Mouse (Mus musculus) midbrain, embryonic 16.5 days (tissue): Measurements from ENCODE around the gene Lpin2. TPM values are rescaled to one million over a fixed set of nuclear protein-coding genes. Genes with fewer than 3 reads are reported as not detected.

Source experiments
- ATAC-seq: fragments of 200-750 bp; cut with Nextera tagmentation; 2 replicates; pipeline ENCODE4 v1.8.0; 2017; ENCODE audit warnings: moderate TSS enrichment
- H3K27ac ChIP-seq: fragments of 300-500 bp; sonication (generic); 2 replicates; pipeline ENCODE4 v1.5.1; 2014; ENCODE audit warnings: mild to moderate bottlenecking, low read length, mixed read lengths
- H3K27me3 ChIP-seq: fragments of 300-500 bp; sonication (generic); 2 replicates; pipeline ENCODE4 v1.6.1; 2014; ENCODE audit warnings: low read depth, low read length, mixed read lengths; ENCODE audit not compliant: control insufficient read depth, insufficient read depth
- H3K36me3 ChIP-seq: fragments of 300-500 bp; sonication (generic); 2 replicates; pipeline ENCODE4 v1.6.1; 2014; ENCODE audit warnings: mild to moderate bottlenecking, low read length, moderate library complexity, mixed read lengths; ENCODE audit not compliant: control insufficient read depth, insufficient read depth
- H3K4me1 ChIP-seq: fragments of 300-500 bp; sonication (generic); 2 replicates; pipeline ENCODE4 v1.6.1; 2014; ENCODE audit warnings: mild to moderate bottlenecking, low read length, mixed read lengths; ENCODE audit not compliant: control insufficient read depth, insufficient read depth
- H3K4me2 ChIP-seq: fragments of 300-500 bp; sonication (generic); 2 replicates; pipeline ENCODE4 v1.6.1; 2014; ENCODE audit warnings: mild to moderate bottlenecking, low read length, mixed read lengths
- H3K4me3 ChIP-seq: fragments of 300-500 bp; sonication (generic); 2 replicates; pipeline ENCODE4 v1.5.1; 2014; ENCODE audit warnings: low read depth, mild to moderate bottlenecking, low read length, moderate library complexity, mixed read lengths
- H3K9ac ChIP-seq: fragments of 300-500 bp; sonication (generic); 2 replicates; pipeline ENCODE4 v1.6.1; 2014; ENCODE audit warnings: low read depth, low read length, mixed read lengths
- H3K9me3 ChIP-seq: fragments of 300-500 bp; sonication (generic); replicated peaks from 2 replicates; pipeline ENCODE4 v1.6.1; 2014; ENCODE audit warnings: mild to moderate bottlenecking, low read length, mixed read lengths; ENCODE audit not compliant: control insufficient read depth, poor library complexity, severe bottlenecking
- WGBS: fragments of 180-500 bp; shearing (Covaris S2); extraction: QIAGEN DNeasy Blood & Tissue Kit; methylation state at CpG from one replicate; pipeline ENCODE4 v1.1.7; 2014; 5-methylcytosine and 5-hydroxymethylcytosine counted together
- polyA plus RNA-seq: library from polyadenylated mRNA; unstranded; fragments of >200 nt; fragmentation: Nextera tagmentation; extraction: Ambion mirVana; gene quantifications from 2 replicates; pipeline ENCODE4 v1.2.1, GENCODE M21; 2015

Gene Lpin2
- polyA plus RNA-seq, 1 experiment from 2014 or later = 45.0 TPM

DNA sequence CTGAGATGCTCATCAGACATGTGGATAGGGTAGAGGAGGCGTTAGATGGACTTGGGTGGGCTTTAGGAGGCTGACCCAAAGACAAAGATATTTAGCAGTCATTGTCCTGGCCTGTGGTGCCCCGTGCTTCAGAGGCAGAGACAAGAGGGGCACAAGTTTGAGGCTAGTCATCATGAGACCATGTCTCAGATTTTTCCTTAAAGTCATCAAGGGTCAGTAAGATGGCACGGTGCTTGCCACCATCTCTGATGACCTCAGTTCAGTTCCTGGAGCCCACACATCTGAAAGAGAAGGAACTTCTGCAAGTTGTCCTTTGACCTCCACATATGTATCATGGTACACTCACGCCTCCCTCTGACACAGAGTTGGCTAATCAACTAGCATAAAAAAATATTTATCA, 39.2 kb upstream of the Lpin2 start:
- Histone ChIP-seq H3K4me3 (no peak overlapping the region), H3K27me3 (no peaks in the 10 kb centered on the region), H3K27ac (no peak overlapping the region), H3K4me2 (no peak overlapping the region), H3K4me1 (peaks cover 4% of the 10 kb centered on the region; the same call in 1 of the 2 replicates), H3K9ac (no peak overlapping the region), H3K36me3 (no peaks in the 10 kb centered on the region), H3K9me3 (no peaks in the 10 kb centered on the region)
- WGBS = 83% methylated on average over 4 of the region's 4 CpGs
- no peak for ATAC-seq

- WGBS = 88% methylated on average over 19 of the region's 19 CpGs
Observed at GRCm38 (mm10) chr17:71144322-71145116, 37.8 kb upstream of the Lpin2 start.

GRCm38 (mm10) chr17:71145248-71145961, 37.0 kb upstream of the Lpin2 start:
- Histone ChIP-seq H3K27ac (no peak overlapping the region), H3K4me1 (no peaks in the 10 kb centered on the region), H3K9ac (no peak overlapping the region), H3K27me3 (no peaks in the 10 kb centered on the region), H3K36me3 (no peaks in the 10 kb centered on the region), H3K9me3 (peaks cover 4% of the 10 kb centered on the region), H3K4me2 (no peak overlapping the region), H3K4me3 (no peak overlapping the region)
- no peak for ATAC-seq
- 96% methylated on average over 1 of the region's 1 CpGs for WGBS

More at GRCm38 (mm10) chr17:71144322-71145116, 37.8 kb upstream of the Lpin2 start:
- no peak for ATAC-seq
- Histone ChIP-seq H3K27me3 (no peaks in the 10 kb centered on the region), H3K27ac (no peak overlapping the region), H3K9ac (no peak overlapping the region), H3K4me3 (no peak overlapping the region), H3K36me3 (no peaks in the 10 kb centered on the region), H3K4me1 (no peaks in the 10 kb centered on the region), H3K9me3 (peaks cover 4% of the 10 kb centered on the region), H3K4me2 (no peak overlapping the region)

- Histone ChIP-seq H3K4me2 (no peak overlapping the region), H3K27ac (no peak overlapping the region), H3K4me1 (no peaks in the 10 kb centered on the region), H3K9me3 (peaks cover 4% of the 10 kb centered on the region), H3K9ac (no peak overlapping the region), H3K36me3 (no peaks in the 10 kb centered on the region), H3K4me3 (no peak overlapping the region), H3K27me3 (no peaks in the 10 kb centered on the region)
- WGBS = 74% methylated on average over 4 of the region's 4 CpGs
- no peak for ATAC-seq
Observed at GRCm38 (mm10) chr17:71153356-71153755, 29.0 kb upstream of the Lpin2 start.

DNA sequence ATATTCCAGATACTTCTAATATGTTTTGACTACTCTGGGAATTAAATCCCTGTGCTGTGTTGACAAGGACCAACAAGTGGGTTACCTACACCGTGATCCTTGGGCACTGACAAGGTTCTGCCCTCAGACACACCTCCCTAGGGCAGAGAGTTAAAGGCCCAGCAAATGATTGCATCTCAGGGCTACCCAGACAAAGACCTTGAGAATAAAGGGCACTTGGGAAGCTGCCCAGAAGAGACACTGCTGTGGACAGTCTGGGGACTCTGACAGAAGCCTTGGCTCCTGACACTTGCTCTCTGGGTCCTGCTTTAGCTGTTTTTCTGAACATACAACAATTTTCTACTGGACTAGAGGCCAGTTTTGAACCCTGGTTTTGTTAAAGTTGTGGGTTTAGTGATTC, 27.1 kb upstream of the Lpin2 start:
- H3K9me3 ChIP-seq = no peaks in the 10 kb centered on the region
- no peak overlapping the region for H3K4me2 ChIP-seq
- no peak overlapping the region for H3K4me3 ChIP-seq
- H3K27ac ChIP-seq = no peak overlapping the region
- peaks cover 4% of the 10 kb centered on the region; the same call in 1 of the 2 replicates for H3K4me1 ChIP-seq
- no peak for ATAC-seq
- no peak overlapping the region for H3K9ac ChIP-seq
- H3K27me3 ChIP-seq = no peaks in the 10 kb centered on the region
- 43% methylated on average over 1 of the region's 1 CpGs for WGBS
- H3K36me3 ChIP-seq = no peaks in the 10 kb centered on the region

DNA sequence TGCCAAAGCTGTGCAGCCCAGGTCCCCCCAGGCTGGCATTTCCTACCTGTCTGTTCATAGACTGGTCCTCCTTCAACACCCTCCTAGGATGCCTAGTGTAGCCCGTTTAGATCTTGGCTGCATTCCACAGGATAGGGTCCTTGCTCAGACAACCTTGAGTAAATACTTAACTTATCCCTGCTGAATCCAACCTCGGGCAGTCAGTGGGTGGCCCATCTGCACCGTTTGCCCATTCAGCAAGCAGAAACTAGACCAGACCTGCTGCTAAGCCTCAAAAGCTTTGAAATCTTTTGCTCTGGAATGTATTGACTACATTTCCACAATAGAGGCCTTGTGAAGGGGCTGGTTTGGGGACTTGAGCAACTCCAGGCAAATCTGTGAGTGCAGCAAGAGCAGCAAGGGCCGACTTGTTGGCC, 23.2 kb upstream of the Lpin2 start:
- no peaks in the 10 kb centered on the region for H3K9me3 ChIP-seq
- peaks cover 4% of the 10 kb centered on the region; the same call in 1 of the 2 replicates for H3K4me1 ChIP-seq
- no peak overlapping the region for H3K4me2 ChIP-seq
- no peaks in the 10 kb centered on the region for H3K36me3 ChIP-seq
- H3K27ac ChIP-seq = no peak overlapping the region
- WGBS = 16% methylated on average over 4 of the region's 4 CpGs
- H3K9ac ChIP-seq = no peak overlapping the region
- ATAC-seq = peak; percentile 45; the same call in 1 of the 2 replicates
- no peak overlapping the region for H3K4me3 ChIP-seq
- no peaks in the 10 kb centered on the region for H3K27me3 ChIP-seq

- H3K36me3 ChIP-seq = no peaks in the 10 kb centered on the region
- H3K4me3 ChIP-seq = no peak overlapping the region
- H3K4me1 ChIP-seq = peaks cover 4% of the 10 kb centered on the region; the same call in 1 of the 2 replicates
- no peak for ATAC-seq
- H3K4me2 ChIP-seq = no peak overlapping the region
- H3K27me3 ChIP-seq = no peaks in the 10 kb centered on the region
- H3K9ac ChIP-seq = no peak overlapping the region
- H3K27ac ChIP-seq = no peak overlapping the region
- 58% methylated on average over 8 of the region's 8 CpGs for WGBS
- no peaks in the 10 kb centered on the region for H3K9me3 ChIP-seq
Observed at GRCm38 (mm10) chr17:71159720-71160119, 22.6 kb upstream of the Lpin2 start.

GRCm38 (mm10) chr17:71160244-71160995, 21.9 kb upstream of the Lpin2 start:
- no peaks in the 10 kb centered on the region for H3K27me3 ChIP-seq
- ATAC-seq = no peak
- no peaks in the 10 kb centered on the region for H3K36me3 ChIP-seq
- no peak overlapping the region for H3K9ac ChIP-seq
- no peak overlapping the region for H3K27ac ChIP-seq
- H3K9me3 ChIP-seq = no peaks in the 10 kb centered on the region
- WGBS = 92% methylated on average over 8 of the region's 8 CpGs
- H3K4me2 ChIP-seq = no peak overlapping the region
- no peak overlapping the region for H3K4me3 ChIP-seq
- peaks cover 4% of the 10 kb centered on the region; the same call in 1 of the 2 replicates for H3K4me1 ChIP-seq
